Mouse (Mus musculus) cerebellum, adult 11-12 months (tissue): ENCODE measurements at regions not wholly inside any gene's neighbourhood (a gene's known extent, or its start where the extent isn't known, plus 50 kb on each side); places are given as distances from the start of the nearest gene placed in this dataset.

ENCODE experiments used
- DNase-seq: peaks from one replicate; pipeline ENCODE4 v3.0.0; 2022

DNA sequence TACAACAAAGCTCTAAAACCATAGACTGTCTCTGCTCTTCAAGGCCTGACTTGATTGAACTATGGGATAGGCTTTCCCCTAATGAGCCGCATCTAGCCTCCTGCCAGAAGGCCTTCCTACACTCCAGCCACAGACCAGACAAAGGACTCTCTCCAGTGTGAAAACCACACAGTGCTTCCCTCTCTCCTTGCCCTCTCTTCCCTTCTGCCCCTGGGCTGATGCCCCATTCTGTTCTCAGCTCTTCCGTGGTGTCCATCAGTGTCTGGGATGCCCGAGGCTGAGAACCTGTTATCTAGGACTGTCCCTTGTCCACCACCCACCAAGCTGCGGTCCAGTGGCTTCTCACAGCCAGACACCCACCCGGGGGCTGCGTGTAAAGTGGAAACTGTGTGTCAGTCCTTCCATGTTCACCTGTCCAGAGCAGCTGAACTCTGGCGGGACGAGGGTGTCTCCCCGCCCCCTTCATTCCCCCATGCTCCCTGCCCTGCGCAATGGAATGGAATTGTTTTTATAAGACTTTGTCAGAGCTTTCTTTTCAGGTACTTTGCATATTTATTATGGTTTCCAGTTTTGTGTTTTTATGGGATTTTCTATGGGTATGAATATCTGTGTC is 856.4 kb downstream of the Stpg2 start:
- no peak for DNase-seq

DNA sequence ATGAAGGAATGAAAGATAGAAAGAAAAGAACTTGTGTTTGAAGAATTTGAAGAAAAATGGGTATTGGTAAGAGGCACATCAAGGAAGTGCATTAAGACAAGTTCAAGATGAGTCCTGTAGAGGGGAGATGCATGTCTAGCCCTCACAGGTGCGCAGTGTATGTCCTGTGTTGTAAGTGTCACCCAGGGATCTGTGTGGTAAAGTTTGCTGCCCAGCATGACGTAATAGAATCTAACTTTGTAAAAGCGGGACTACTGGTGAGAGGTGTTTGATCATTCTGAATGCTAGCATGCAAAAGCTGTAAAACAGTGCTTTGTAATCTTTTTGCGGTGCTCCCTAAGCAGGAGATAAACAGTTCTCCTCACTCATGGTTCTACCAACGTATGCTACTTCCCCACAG is 857.4 kb downstream of the Stpg2 start:
- no peak for DNase-seq

GRCm38 (mm10) chr3:140084333-140084732 is 878.8 kb downstream of the Stpg2 start:
- DNase-seq: no peak

DNA sequence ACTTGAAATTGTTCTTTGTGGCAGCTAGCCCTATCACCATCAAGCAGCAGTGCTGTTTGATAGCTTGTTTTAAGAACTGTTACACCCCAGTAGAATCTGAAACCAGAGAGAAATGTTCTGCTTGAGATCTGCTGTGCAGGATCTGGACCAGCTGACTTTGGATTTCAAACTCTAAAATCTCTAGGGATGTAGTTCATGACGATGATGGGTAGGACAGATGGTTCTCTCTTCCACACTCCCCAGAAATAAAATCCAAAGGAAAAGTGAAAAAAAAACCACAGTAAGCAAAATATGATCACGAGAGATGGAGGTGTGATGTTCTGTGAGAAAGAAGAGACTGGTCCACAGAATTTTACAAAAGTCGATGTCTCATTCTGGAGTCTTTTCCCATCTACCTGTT is 879.9 kb downstream of the Stpg2 start:
- no peak for DNase-seq

DNA sequence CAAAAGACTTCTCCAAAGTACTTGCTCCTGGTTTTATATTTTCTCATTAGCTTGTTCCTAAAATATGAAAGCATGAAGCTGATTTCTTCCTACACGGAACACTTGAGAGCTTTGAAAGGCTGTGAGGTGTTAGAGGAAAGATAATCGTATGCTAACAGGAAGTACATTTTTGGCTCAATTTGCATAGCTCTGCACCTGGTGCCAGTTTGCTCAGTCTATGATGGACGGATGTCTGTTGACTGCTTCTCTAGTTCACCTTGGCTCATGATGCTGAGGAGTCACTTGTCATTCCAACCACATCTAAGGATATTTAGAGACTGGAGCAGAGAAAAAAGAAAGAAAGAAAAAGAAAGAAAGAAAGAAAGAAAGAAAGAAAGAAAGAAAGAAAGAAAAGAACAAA is 882.5 kb downstream of the Stpg2 start:
- DNase-seq: no peak

DNA sequence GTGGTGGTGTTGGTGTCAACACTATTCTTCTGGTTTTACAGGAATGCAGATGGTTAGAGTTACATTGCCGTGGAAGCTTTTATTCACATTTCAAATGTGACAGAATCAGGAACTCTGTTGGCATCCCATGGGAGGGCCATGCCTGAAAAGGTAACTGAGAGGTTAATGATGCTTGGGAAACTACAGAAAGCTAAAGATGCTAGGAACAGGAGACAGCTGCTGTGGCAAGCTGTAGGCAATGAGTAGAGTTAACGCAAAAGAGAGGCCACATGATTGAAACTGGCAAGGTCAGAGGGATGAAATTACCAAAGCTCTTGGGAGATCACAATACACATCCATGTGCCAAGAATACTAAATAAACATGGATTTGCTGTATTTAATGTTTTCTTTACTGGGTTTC is 886.4 kb downstream of the Stpg2 start:
- DNase-seq: no peak

- no peak for DNase-seq
Observed at GRCm38 (mm10) chr3:140096854-140097540, 891.5 kb downstream of the Stpg2 start.

DNA sequence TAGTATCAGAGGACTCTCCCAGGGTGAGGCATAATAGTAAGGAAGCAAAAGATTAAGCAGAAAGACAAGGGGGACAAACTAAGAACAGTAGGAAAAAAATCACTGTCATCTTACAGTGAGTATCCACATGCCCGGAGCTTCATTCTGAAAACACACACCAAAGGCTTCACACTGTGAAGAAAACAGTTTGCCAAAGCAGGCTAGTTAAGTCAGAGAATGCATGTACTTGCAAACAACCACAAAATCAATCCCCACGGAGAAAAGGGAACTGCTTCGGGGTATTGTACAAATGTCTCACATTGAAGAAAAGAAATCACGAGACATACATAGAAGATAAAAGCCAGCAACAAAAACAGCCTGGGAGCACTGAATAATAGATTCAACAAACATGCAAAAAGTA is 903.9 kb downstream of the Stpg2 start:
- no peak for DNase-seq

- no peak for DNase-seq
Observed at GRCm38 (mm10) chr3:140111414-140112172, 906.1 kb downstream of the Stpg2 start.

DNA sequence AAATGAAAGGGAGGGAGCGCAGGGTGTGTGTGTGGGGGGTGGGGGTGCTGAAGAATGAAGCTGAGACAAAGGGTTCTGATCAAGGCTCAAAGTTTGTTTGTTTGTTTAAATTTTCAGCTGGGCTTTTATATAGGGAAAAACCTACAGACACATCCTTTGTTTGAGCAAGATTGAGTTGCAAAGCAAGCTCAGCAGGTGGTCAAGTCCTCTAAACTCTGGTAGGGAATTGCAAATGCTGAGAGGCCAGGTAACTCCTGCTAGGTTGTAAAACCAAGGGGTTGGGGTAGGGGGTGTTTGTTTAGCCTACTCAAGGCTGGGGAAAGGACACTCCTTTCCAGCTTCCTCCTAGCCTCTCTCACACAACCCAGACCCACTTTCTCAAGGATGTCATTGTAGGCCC is 909.6 kb downstream of the Stpg2 start:
- DNase-seq: no peak

DNA sequence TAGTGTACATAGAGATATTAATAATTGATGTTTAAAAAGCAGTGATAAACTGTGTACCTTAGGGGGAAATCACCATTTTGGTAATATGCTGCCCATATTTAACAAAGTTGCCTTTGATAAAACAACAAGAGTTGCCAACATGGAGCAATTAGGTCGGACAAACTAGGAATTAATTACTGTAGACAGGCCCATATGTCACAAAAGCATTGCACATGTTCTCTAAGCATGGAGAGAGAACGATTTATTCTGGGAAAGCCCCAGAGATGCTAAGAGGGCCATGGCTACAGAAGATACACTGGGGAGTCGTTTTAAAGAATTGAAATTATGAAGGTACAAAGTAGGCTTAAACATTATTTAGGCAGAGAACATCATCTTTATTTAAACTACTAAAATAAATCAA is 921.8 kb downstream of the Stpg2 start:
- DNase-seq: peak; percentile 33

DNA sequence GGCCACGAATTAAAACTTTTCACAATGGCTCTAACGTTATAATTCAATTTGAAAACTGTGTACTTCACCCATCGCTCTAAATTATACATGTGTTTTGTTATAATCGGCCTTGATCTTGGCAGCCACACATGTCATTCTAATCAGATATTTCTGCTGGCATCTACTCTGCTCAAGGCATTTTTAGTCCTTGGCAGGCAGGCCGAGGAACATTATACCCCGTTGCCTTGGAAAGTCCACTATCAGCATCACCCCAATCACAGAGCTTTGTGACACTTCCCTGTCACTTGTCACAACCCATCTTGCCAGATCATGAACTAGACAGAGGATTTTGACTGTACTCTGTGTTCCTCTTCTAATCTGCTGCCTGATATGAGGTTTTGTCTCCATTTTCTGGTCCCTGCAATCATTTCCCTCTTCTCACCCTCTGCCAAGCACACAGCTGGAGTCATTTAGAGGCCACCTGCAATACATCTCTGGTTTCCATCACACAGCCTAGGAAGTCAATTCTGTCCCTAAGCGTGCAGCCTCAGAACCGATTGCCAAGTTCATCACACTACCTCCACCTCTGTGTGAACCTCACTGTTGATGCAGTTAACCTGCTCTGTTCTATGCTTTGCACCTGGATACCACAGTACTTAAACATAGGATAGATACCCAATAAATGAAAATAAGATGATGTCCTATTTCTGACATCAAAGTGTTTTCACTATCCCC is 923.7 kb downstream of the Stpg2 start:
- DNase-seq: peak; percentile 41

DNA sequence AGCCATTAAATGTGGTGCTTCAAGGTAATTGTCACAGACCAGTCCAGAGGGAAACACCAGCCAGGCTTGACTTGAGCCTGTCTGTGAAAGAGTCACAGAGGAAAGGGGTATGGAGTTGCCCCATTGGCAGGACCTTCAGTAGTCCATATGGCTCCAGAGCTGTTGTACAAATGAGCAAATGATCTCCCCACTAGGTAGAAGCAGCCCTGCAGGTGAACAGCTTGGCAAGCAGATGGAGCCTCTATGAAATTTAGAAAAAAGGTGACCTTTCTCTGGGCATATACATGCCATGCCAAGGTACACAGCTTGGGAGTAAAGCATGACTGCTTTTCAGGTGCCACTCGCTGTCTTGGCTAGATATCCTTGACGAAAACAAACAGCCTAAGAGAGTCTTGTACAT is 938.4 kb downstream of the Stpg2 start:
- DNase-seq: peak; percentile 97

DNA sequence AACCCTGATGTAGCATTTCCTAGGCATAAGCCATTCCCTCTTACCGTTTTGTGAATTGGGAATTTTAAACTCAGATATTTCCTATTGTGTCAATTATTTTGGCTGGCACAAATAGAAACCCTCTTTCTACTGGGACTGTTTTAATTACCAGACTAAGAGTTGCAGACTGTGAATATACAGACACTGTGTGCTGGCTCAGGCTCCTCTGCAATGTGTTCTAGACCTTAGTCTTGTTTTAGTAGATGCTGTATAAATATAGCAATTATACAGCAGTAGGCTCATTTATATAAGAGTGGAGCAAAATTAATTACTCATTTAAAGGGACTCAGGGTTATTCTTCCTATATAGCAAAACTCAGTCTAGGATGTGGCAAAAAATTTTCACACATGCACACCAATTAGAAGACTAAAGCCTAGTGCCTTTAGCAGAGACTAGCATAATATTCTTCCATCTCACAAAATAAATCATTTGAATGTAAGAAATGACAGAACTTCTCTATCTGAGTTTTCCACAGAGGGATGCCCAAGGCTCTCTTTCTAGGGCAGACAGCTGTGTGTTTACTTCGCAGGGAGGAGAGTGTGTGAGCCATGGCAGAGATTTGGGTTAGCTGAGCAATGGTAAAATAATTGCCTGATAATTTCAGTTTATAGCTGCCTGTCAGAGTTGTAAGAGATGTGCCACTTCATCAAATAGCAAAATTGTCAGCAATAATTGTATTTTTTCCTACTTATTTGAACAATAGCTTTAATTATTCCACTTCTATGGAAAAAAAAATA is 941.9 kb downstream of the Stpg2 start:
- DNase-seq: no peak

GRCm38 (mm10) chr3:140150530-140150951 is 945.0 kb downstream of the Stpg2 start:
- DNase-seq: no peak

GRCm38 (mm10) chr3:140179471-140179870 is 974.0 kb downstream of the Stpg2 start:
- no peak for DNase-seq

DNA sequence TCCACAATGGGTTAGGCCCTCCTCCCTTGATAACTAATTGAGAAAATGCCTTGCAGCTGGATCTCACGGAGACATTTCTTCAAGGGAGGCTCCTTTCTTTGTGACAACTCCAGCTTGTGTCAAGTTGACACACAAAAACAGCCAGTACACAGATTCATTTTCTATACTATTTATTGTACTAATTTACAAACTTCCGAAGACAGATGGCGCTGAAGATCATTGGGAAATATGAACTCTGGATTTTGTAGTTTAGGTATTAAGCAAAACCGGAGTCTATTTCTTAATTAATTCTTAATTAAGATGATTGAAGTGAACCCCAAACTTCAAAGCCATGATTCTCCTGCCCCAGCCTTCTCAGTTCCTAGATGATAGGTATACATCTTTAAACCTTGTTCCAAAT is 977.2 kb downstream of the Stpg2 start:
- DNase-seq: no peak

DNA sequence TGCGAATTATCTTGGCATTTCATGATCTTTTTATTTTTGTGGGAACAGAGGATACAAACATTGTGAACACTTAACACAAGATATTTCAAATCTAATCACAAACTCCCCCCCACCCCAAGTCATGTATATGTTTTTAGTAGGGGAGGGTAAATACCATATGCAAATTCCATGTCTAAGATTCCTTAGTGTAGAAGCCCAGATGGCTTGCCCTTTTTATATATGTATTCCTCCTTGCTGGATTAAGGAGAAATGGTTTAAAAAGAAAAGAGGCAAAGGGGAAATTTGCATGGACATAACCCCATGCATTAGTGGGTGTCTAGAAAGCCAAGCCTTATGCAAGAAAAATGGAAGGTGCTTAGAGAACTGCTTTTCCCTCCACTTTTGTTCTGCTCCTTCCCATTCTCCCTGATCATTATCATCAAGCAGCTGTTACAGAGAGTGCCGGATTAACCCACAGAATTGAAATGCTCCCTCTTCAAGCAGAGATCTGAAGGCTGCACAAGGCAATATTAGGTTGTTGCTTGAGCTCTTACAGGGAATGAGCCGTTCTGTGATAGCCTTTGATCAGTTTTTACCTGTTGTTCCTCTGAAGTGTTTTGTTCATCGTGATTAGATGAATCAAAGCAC is 979.5 kb downstream of the Stpg2 start:
- DNase-seq: no peak

DNA sequence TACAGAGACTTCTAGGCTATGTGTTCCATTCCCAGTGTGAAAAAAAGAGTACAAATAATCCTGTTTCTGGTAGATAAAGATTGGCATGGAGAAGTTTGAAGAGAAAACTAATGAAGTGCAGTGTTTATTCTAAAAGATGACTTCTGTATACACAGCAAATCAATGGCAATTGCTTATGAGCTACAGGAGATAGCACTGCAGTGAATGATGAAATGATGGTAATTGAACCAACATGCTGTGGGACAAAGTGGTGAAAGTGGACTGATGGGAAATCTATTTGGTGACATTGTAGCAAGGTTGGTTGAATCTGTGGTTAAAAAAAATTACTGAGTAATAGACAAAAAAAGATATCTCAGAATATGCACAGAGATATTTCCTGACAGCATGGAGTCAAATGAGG is 1000.4 kb downstream of the Stpg2 start:
- DNase-seq: no peak

DNA sequence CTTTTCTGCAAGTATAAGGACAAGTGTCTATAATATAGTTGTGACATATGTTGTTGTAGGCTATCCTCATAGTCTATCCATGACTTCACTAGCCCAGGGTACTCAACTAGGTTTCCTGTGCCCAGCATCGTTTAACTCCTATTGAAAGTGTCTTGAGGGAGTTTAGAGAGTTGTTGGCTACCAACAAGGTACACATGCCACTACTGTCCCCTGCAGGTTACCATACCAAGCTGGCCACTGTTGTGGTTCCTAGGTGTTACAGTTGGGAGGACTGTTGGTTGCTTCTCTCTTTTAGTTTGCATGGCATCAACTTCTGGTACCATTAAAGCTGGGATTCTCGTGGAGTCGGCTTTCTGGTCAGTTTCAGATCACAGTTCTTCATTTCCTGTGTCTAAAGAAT is 990.7 kb downstream of the Pdha2 start:
- DNase-seq: no peak

DNA sequence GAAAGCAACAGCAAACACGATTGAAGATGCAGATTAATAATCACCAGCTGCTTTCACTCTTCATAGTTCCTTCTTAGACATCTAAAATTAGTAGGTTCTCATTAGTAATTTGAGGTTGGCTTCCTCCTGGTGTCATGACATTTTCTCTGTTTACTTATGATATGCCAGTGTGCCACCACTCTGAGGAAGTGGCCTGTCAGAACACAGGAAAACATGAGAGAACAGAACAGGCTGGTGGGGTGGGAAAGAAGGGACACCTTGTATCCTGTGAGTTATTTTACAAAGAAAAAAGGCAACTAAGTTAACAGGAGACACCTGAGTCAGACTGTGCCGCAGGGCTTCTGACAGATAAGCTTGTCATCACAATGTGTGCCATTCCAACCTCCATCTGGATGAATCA is 981.4 kb downstream of the Pdha2 start:
- no peak for DNase-seq

DNA sequence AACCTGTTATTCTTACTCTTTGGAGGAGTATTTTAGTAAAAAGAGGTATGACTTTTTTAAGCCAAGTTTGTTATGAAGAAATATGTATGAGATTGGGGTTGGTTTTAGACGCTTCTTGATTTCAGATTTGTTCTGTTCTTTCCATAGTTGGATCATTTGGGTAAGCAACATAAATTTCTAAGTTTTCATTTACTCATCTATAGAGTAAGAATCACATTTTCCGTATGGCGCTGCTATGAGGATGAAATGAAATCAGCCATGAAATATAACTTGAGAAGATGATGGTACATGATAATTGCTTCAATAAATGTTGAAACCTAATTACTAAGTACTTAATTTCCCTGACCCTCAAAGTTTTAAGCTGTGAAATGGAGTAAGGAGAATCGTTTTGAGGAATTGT is 979.0 kb downstream of the Pdha2 start:
- DNase-seq: no peak
